Mouse (Mus musculus): ENCODE results near the gene Klkb1.
"Not testable (repeated sequence)": the region's sequence is repeated elsewhere in the genome, so short reads cannot be mapped to it uniquely, and the experiment has no call there.

The Klkb1 gene

DNA sequence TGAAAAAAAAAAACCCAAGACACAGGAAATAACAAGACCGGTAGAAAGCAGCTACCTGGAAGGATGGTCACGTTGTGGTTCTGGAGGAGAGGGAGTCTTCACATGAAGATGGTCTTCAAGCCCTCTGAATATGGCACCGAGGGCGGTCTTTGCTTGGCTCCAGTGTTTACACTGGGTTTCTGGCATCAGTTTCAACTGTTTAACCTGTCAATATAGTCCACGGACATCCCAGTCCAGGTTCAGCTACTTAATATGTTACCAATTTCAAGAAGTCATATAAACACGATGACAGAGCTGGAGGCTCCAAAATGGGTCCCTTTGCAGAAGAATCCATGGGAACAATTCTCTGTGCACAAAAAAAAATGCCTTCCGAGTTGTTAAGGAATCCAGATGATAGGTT lies at the start of gene Klkb1:
Gene Klkb1, minus strand, starts transcription at position 173 of the 400 bp plus-strand sequence.
- no peak for DNase-seq (ENCODE audit: inconsistent ontology term)

GRCm38 (mm10) chr8:45344298-45344697 lies 49.6 kb upstream of the Klkb1 start:
- DNase-seq (ENCODE audit: inconsistent ontology term), result no peak

GRCm38 (mm10) chr8:45341630-45342628 lies 47.3 kb upstream of the Klkb1 start:
- DNase-seq (ENCODE audit: inconsistent ontology term), result no peak

DNA sequence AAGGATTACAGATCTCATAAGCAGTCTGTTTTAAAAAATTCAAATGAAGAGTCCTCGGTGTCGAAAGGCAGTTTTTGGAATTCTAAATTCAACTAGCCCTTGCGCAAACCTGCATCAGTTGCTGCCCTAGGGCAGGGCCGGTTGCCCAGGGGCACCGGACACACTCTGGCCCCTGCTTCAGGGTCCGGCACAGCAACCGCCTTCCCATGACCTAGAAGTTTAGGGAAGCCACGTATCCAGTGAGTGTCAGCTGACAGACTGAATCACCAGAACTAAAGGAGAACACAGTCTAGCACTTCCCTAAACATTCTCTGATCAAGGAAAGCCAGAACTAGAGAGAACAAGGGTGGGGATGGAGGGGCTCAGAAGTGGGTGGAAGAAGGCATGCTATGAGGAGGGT lies 38.8 kb upstream of the Klkb1 start:
- DNase-seq (ENCODE audit: inconsistent ontology term), result peak; percentile 56

DNA sequence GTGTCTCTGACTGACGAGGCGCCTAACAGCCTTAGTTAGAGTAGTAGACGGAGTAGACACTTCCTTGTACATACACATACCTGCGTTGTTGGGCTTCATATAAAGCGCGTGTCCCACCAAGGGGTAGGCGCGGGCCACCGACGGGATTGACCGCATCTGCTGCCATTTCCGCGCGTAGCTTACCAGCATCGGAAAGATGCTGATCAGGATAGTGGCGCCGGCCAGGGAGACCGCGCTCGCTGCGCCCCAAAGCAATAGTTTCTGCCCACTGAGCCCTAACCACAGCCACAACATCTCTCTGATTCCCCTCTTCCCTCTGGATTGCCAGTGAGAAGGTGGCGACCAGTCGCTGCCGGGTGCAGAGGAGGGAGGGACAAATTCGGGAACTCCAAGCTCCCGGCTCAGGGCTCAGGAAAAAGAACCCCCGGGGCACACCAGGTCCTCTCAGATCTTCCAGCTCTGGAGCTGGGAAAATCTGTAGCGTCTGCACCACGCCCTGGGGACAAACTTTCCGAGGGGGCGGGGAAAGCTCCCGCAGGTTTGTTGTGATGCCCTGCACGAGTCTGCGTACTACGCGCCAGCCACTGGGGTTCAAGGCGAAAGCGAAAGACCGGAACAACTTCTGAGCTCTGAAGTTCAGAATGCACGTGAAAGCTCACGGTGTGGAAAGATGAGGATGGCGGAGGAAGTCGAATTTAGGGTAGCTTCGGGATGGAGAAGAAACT lies 38.2 kb upstream of the Klkb1 start, which contains the start of gene Cyp4v3:
Gene Cyp4v3, minus strand, starts transcription at position 532 of the 725 bp plus-strand sequence.
- peak; percentile 82 for DNase-seq (ENCODE audit: inconsistent ontology term)

DNA sequence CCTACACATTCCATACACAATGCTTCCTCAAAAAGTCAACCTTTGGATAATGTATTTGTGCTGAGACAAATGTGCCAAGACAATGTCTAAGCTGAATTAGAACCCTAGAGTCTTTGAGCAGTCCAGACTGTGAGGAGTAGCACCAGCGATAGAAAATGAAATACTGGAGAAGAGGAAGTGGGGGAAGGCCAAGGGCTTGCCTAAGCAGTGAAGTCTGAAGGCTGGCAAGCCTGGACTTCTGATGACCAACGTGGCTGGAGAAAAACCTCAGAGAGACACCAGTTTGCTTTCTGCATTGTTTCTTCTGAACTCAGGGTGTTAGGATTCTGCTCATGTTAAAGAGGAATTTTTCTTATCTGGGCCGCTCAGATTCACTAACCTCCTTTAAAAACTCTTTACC lies 36.2 kb upstream of the Klkb1 start:
- DNase-seq (ENCODE audit: inconsistent ontology term), result no peak

GRCm38 (mm10) chr8:45329206-45329980 lies 34.7 kb upstream of the Klkb1 start:
- no peak for DNase-seq (ENCODE audit: inconsistent ontology term)

- not testable (repeated sequence) for DNase-seq (ENCODE audit: inconsistent ontology term)
These were observed 32.4 kb upstream of the Klkb1 start for GRCm38 (mm10) chr8:45327076-45327475.

GRCm38 (mm10) chr8:45324151-45324550 lies 29.5 kb upstream of the Klkb1 start:
- DNase-seq (ENCODE audit: inconsistent ontology term), result no peak

DNA sequence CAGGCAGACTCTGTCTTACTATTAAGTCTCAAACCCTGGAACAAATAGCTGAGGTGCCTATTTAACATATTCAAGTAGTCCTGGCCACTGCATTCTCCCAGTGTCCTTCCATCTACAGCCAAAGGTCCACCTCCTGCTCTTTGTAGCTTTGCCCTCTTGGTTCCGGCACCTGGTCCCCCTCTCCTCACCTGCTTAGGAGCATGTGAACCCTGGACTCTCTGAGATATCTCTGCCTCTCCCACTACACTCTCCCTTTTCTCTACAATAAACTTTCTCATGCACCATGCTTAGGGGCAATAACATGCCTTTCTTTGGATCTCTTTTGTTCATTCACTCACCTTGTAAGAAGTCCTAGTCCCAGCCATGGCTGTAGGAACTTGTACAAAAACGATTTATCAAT lies 26.7 kb upstream of the Klkb1 start:
- no peak for DNase-seq (ENCODE audit: inconsistent ontology term)

DNA sequence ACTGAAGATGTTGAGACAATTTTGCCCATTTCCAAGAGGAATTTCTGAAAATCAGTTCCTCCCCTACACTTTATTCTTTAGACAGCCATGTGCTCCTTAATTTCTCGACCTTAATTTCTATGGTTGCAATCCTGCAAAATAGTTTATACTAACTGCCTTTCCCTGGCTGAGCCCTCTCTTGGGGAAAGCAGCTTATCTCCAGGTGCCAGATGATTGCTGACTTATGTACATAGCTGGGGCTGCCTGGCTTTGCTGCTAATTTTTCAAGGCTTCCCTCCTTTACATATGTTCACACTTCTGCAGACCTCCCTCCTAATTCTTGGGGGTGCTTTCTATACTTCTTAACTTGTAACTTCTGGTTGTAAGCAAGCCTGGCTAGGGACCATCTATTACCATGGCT lies 26.3 kb upstream of the Klkb1 start:
- DNase-seq (ENCODE audit: inconsistent ontology term), result no peak

DNA sequence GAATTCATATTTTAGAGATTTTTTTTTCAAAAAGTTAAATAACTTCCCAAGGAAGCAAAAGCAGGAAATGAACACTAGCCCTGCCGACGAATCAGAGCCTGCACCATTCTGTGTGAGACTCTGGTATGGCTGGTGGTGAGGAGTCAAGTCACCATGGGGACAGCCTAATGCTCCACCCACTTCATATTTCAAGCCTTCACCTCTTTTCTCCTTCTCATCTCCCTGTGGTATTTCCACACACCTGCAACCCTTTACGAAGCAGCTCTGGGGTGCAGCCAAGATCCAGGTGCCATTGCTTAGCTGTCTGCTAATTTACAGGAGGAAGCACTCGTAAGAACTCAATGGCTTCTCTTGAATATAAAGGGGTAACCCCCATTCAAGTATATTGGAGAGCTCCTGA lies 16.3 kb upstream of the Klkb1 start:
- DNase-seq (ENCODE audit: inconsistent ontology term), result no peak

DNA sequence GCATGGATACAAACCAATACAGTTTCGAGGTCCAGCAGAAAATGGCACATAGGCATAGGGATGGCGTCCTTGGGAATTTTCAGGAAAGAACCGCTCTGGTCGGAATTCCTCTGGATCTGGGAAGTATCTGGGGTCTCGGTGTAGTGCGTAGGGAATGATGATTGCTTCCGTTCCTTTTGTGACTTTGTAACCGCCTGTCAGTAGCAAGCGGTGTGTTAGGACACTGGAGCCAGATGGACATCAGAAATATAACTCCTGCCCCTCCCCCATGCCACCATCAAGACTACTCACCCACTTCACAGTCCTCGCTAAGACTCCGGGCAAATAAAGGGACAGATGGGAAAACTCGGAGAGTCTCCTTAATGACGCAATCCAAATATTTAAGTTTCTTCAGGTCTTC lies 13.7 kb upstream of the Klkb1 start, which contains the start of gene Gm45753:
Gene Gm45753, minus strand, starts transcription at position 101 of the 400 bp plus-strand sequence.
- DNase-seq (ENCODE audit: inconsistent ontology term), result no peak

DNA sequence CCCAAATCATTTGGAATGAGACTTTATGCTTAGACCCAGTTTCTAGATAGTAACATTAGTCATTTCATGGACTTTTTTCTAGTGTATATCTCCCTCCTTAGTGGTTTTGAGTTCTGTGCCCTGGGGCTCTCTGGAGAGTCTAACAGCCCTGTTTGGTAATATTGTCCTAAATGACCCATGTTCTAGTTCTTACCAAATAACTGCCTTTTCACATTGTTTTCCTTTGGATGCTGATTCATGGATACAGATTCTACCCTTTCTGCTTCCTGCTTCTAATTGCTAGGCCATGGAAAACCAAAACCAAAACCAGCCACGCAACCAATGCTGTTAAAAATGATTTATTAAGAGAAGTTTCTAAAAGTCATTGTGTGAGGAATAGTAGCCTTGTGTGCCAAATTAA lies 10.8 kb upstream of the Klkb1 start:
- peak; percentile 6 for DNase-seq (ENCODE audit: inconsistent ontology term)

GRCm38 (mm10) chr8:45304354-45304753 lies 9.7 kb upstream of the Klkb1 start:
- no peak for DNase-seq (ENCODE audit: inconsistent ontology term)

DNA sequence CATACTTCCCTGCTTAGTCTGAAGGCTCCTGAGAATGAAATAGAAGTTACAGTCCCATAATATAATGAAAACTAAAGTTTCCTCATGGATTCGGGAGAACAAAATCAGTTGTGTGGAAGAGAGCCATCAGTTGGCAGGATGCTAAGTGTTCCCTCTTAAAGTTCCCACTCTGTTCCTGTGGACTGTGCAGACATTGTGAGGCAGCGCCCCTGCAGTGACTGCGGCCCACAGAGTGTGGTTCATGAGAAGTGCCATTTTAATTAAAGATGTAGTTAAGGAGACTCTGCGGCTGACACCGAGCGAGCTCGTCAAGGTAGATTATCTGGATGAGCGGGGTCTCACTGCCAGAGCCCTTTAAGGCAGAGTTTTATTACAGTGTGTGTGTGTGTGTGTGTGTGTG lies 7.7 kb upstream of the Klkb1 start:
- DNase-seq (ENCODE audit: inconsistent ontology term), result no peak

DNA sequence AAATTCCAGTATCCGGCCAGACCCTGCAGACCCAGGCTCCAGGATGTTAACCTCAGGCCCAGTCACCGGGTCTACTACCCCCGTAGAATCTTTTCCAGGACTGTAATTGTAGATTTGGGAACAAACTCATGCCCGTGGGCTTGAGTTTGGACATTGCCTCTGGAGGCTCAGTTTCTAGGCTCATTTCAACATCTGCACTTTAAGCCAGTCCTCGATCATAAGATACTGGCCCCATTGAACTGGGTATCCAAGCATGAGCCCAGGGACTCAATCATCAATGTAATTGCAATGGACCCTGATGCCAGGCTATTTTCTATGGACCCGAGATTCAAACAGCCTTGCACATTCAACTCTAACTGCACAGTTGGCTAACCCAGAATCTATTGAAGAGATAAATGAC lies 617 bp upstream of the Klkb1 start:
- no peak for DNase-seq (ENCODE audit: inconsistent ontology term)

DNA sequence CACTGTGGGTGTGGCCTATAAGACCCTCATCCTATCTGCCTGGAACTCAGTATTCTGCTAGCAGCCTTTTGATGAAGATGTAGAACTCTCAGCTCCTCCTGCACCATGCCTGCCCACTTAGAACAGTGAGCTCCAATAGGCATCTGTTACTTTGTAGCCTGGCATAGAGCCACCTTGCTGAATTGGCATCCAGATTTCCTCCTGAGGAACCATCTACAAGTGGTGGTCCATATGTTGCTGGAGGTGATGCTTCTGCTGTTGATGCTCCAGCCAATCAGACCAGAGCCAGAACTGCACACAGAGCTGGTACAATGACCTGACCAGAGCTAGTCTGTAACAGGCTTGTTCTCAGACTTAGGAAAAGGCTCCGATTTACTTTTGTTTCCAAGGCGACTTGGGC lies 2.9 kb downstream of the Klkb1 start:
- no peak for DNase-seq (ENCODE audit: inconsistent ontology term)

DNA sequence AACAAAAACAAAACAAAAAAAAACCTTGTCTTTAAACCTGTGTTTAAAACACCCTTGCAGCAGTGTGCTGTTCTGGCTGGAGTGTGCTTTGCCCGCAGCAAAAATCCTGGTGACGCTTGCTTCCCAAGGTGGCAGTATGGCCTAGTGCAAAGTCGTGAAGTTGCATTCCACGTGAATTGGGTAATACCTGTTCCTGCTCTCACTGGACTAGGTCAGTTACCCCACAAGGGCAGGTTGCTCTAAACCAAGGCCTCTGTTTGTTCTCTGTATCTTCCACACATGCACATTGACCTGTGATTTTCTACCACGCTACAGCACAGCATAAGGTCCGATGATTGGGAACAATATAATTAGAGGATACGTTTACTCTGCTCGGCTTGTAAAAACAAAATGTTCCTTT lies 13.0 kb downstream of the Klkb1 start:
- no peak for DNase-seq (ENCODE audit: inconsistent ontology term)

- DNase-seq (ENCODE audit: inconsistent ontology term), result no peak
These were observed 17.2 kb downstream of the Klkb1 start for GRCm38 (mm10) chr8:45277453-45277852.

- no peak for DNase-seq (ENCODE audit: inconsistent ontology term)
These were observed 20.3 kb downstream of the Klkb1 start for GRCm38 (mm10) chr8:45274317-45274716.

GRCm38 (mm10) chr8:45269056-45269455 lies 25.6 kb downstream of the Klkb1 start:
- no peak for DNase-seq (ENCODE audit: inconsistent ontology term)

Measured in Muller cell, postnatal 12 days (primary cell).